Mouse (Mus musculus): ENCODE data around the gene Trhr2. TPM values are rescaled to one million over a fixed set of nuclear protein-coding genes. Genes with fewer than 3 reads are reported as not detected.
"Not testable (repeated sequence)": the region's sequence is repeated elsewhere in the genome, so short reads cannot be mapped to it uniquely, and the experiment has no call there.

Trhr2 gene
- total and polyA plus RNA-seq, 3 experiments, result not detected

DNA sequence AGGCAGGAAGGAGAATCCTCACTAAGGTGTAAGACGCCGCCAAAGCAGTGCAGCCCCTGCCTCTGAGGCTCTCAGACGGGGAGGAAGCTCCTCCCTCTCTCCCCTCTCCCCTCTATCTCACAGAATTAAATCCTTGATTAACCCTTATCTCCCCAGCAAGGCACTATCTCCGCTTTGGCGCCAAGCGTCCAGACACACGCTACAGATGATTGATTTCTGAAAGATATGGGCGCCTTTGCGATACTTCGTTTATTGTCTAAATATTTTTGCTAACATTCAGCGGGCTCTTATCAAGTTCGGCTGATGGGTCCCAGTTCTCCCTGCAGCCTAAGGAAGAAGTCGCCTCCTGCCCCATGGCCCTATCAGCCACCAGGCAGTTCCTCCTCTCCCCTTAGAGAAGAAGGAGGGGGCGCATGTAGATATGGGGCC is 34.4 kb downstream of the Trhr2 start:
- H3K79me2 ChIP-seq (replicated peaks; ENCODE audit: control insufficient read depth, insufficient read depth, low read length), result no peaks in the 10 kb centered on the region
- no peaks in the 10 kb centered on the region for H3K27me3 ChIP-seq (ENCODE audit: control insufficient read depth, insufficient read depth, low read length)
- no peak overlapping the region for H3K9ac ChIP-seq (ENCODE audit: low read depth, low read length)
- no peak for DNase-seq
- TF ChIP-seq CTCF (IDR thresholded peaks at IDR 0.05) (no peak), EP300 (IDR thresholded peaks at IDR 0.05; ENCODE audit: insufficient read depth, low read depth, low read length) (no peak), POLR2A (IDR thresholded peaks at IDR 0.05; ENCODE audit: insufficient read depth, low read depth, low read length) (no peak)
- WGBS, result 75% methylated on average over 14 of the region's 14 CpGs
- H3K4me1 ChIP-seq (ENCODE audit: control insufficient read depth, insufficient read depth, low read length), result peaks cover 23% of the 10 kb centered on the region
- no peak overlapping the region for H3K4me3 ChIP-seq
- intact Hi-C loops (cut with DNase I), result loop anchor here (5.0 kb wide), 1 partner anchor 41 kb away; no protein-coding TSS in a partner anchor
- no peaks in the 10 kb centered on the region for H3K36me3 ChIP-seq (ENCODE audit: control insufficient read depth, insufficient read depth, low read length)
- H3K27ac ChIP-seq, result no peak overlapping the region

DNA sequence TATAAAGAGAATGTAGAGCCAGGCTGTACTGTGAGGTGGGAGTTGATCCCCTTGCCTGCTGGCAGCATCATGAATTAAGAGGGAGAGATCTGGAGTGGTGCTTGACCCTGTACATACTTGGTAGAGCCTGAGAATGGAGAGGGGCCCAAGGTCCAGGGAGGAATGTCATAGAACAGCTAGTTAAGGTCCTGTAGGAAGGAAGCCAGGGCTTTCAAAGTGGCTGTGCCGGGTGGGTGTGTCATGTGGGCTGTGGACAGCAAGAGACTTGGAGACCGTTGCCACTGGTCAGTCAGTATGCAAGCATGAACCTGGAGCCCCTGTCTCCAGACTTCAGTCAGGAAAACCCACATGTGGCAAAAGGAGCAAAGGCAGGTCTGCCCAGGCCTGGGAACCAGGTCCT is 35.4 kb downstream of the Trhr2 start:
- TF ChIP-seq EP300 (IDR thresholded peaks at IDR 0.05; ENCODE audit: insufficient read depth, low read depth, low read length) (no peak), POLR2A (IDR thresholded peaks at IDR 0.05; ENCODE audit: insufficient read depth, low read depth, low read length) (no peak), CTCF (IDR thresholded peaks at IDR 0.05) (no peak)
- H3K36me3 ChIP-seq (ENCODE audit: control insufficient read depth, insufficient read depth, low read length), result no peaks in the 10 kb centered on the region
- no peak overlapping the region for H3K27ac ChIP-seq
- intact Hi-C loops (cut with DNase I), result loop anchor here (5.0 kb wide), 1 partner anchor 42 kb away; no protein-coding TSS in a partner anchor
- no peak overlapping the region for H3K9ac ChIP-seq (ENCODE audit: low read depth, low read length)
- no peaks in the 10 kb centered on the region for H3K79me2 ChIP-seq (replicated peaks; ENCODE audit: control insufficient read depth, insufficient read depth, low read length)
- WGBS, result 51% methylated on average over 2 of the region's 2 CpGs
- DNase-seq, result no peak
- H3K4me3 ChIP-seq, result no peak overlapping the region
- no peaks in the 10 kb centered on the region for H3K27me3 ChIP-seq (ENCODE audit: control insufficient read depth, insufficient read depth, low read length)
- peaks cover 16% of the 10 kb centered on the region for H3K4me1 ChIP-seq (ENCODE audit: control insufficient read depth, insufficient read depth, low read length)

DNA sequence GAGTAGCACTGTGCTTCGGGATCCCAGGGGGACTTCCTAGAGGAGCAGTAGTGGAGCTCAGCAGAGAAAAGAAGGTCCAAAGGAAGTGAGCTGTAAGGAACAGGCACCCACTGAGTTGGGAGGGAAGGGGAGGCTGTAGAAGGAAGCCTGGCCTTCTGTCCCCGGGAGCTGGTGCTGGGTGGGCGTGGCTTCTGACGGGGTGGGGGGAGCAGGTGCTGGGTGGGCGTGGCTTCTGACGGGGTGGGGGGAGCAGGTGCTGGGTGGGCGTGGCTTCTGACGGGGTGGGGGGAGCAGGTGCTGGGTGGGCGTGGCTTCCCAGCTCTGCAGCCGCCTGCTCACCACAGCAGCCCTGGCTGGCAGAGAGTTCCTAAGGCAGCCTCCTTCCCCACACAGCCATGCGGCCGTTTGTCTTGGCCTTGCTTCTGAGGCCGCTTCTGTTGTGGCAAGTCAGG is 36.6 kb downstream of the Trhr2 start:
- intact Hi-C loops (cut with DNase I); H3K79me2 ChIP-seq (replicated peaks; ENCODE audit: control insufficient read depth, insufficient read depth, low read length); H3K9ac ChIP-seq (ENCODE audit: low read depth, low read length); H3K4me3 ChIP-seq; H3K36me3 ChIP-seq (ENCODE audit: control insufficient read depth, insufficient read depth, low read length); DNase-seq; H3K27me3 ChIP-seq (ENCODE audit: control insufficient read depth, insufficient read depth, low read length); H3K27ac ChIP-seq: not testable (repeated sequence)
- H3K4me1 ChIP-seq (ENCODE audit: control insufficient read depth, insufficient read depth, low read length), result peaks cover 14% of the 10 kb centered on the region
- WGBS, result 24% methylated on average over 9 of the region's 13 CpGs

DNA sequence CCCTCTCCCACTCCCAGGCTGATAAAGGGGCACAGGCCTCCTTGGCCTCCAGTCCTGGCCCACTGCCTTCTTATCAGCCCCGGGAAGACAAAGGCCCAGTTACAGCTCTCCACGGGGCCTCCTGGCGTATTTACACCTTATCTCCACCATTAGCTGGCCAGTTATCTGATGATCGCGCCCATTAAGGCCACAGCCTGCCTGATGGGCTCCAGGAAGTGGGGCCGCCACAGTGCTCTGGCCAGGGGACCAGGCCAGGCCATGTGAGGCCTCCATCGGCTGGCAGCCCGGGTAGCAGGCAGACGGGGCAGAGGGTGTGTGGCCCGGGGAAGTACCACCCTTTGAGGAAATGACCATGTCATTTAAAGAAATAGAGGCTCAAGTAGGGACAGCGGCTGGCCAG is 37.8 kb downstream of the Trhr2 start:
- H3K4me3 ChIP-seq, result no peak overlapping the region
- 27% methylated on average over 11 of the region's 11 CpGs for WGBS
- no peak for TF ChIP-seq POLR2A (IDR thresholded peaks at IDR 0.05; ENCODE audit: insufficient read depth, low read depth, low read length)
- no peak for TF ChIP-seq CTCF (IDR thresholded peaks at IDR 0.05)
- TF ChIP-seq EP300 (IDR thresholded peaks at IDR 0.05; ENCODE audit: insufficient read depth, low read depth, low read length), result no peak
- H3K27me3 ChIP-seq (ENCODE audit: control insufficient read depth, insufficient read depth, low read length), result no peaks in the 10 kb centered on the region
- no peak for DNase-seq
- H3K4me1 ChIP-seq (ENCODE audit: control insufficient read depth, insufficient read depth, low read length), result peaks cover 15% of the 10 kb centered on the region
- intact Hi-C loops (cut with DNase I), result no loop called here
- H3K27ac ChIP-seq, result no peak overlapping the region; the same call in 1 of the 2 replicates
- no peaks in the 10 kb centered on the region for H3K36me3 ChIP-seq (ENCODE audit: control insufficient read depth, insufficient read depth, low read length)
- no peak overlapping the region for H3K9ac ChIP-seq (ENCODE audit: low read depth, low read length)
- no peaks in the 10 kb centered on the region; the same call in 1 of the 2 replicates for H3K79me2 ChIP-seq (replicated peaks; ENCODE audit: control insufficient read depth, insufficient read depth, low read length)

DNA sequence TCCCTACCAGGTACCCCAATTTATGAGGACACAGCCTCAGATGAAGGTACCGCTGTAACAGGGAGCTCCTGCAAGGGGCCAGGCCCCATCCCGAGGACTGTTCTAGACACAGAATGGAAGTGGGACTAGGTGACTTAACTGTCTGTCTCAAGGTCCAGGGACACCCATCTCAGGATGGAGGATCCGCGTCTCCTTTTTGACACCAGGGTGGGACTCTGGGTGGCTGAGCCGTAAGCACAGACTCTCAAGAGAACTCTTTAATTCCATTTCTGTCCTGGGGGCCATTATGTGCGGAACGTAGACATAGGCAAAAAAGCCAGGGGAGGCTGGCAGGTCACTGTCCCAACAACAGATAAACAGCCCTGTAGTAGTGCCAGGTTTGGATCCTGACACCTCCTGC is 38.4 kb downstream of the Trhr2 start:
- H3K4me1 ChIP-seq (ENCODE audit: control insufficient read depth, insufficient read depth, low read length), result peaks cover 17% of the 10 kb centered on the region
- H3K36me3 ChIP-seq (ENCODE audit: control insufficient read depth, insufficient read depth, low read length), result no peaks in the 10 kb centered on the region
- intact Hi-C loops (cut with DNase I), result no loop called here

DNA sequence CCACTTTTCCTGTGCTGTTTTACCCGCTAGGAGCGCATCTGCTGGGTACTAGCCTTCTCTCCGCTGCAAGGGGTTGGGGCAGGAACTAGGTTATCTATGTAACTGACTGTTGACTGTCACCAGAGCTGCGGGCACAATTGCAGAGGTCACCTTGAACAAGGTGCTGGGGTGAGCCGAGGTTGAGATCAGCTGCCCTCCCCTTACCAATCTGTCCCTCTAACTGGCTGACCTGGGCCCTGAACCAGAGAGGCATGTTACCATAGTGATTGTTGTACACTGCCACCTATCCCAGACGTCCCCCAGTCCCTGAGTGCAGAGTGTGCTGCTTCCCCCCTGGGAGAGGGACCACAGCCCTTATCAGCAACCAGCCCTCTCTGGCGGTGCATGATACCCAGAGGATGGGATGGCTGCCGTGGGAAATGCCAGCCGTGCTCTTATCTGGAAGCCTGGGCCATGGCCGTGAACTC is 39.1 kb downstream of the Trhr2 start:
- H3K4me1 ChIP-seq (ENCODE audit: control insufficient read depth, insufficient read depth, low read length), result peaks cover 20% of the 10 kb centered on the region

More for the DNA sequence above, 38.4 kb downstream of the Trhr2 start:
- Histone ChIP-seq H3K27ac (no peak overlapping the region), H3K4me3 (no peak overlapping the region), H3K79me2 (replicated peaks; ENCODE audit: control insufficient read depth, insufficient read depth, low read length) (no peaks in the 10 kb centered on the region; the same call in 1 of the 2 replicates), H3K9ac (ENCODE audit: low read depth, low read length) (no peak overlapping the region), H3K27me3 (ENCODE audit: control insufficient read depth, insufficient read depth, low read length) (no peaks in the 10 kb centered on the region)
- DNase-seq, result no peak
- WGBS, result 89% methylated on average over 7 of the region's 7 CpGs
- TF ChIP-seq POLR2A (IDR thresholded peaks at IDR 0.05; ENCODE audit: insufficient read depth, low read depth, low read length), result no peak
- TF ChIP-seq CTCF (IDR thresholded peaks at IDR 0.05), result no peak
- no peak for TF ChIP-seq EP300 (IDR thresholded peaks at IDR 0.05; ENCODE audit: insufficient read depth, low read depth, low read length)

More for the DNA sequence above, 39.1 kb downstream of the Trhr2 start:
- Histone ChIP-seq H3K4me3 (no peak overlapping the region), H3K27ac (no peak overlapping the region), H3K27me3 (ENCODE audit: control insufficient read depth, insufficient read depth, low read length) (no peaks in the 10 kb centered on the region), H3K79me2 (replicated peaks; ENCODE audit: control insufficient read depth, insufficient read depth, low read length) (no peaks in the 10 kb centered on the region; the same call in 1 of the 2 replicates), H3K36me3 (ENCODE audit: control insufficient read depth, insufficient read depth, low read length) (no peaks in the 10 kb centered on the region), H3K9ac (ENCODE audit: low read depth, low read length) (no peak overlapping the region)
- TF ChIP-seq CTCF (IDR thresholded peaks at IDR 0.05) (no peak), POLR2A (IDR thresholded peaks at IDR 0.05; ENCODE audit: insufficient read depth, low read depth, low read length) (no peak), EP300 (IDR thresholded peaks at IDR 0.05; ENCODE audit: insufficient read depth, low read depth, low read length) (no peak)
- intact Hi-C loops (cut with DNase I), result no loop called here
- no peak for DNase-seq
- 52% methylated on average over 10 of the region's 10 CpGs for WGBS
